Mouse (Mus musculus): Measurements from ENCODE around the gene Sox11. TPM values are rescaled to one million over a fixed set of nuclear protein-coding genes. Genes with fewer than 3 reads are reported as not detected.

The Sox11 gene
- polyA plus RNA-seq, 1 experiment from 2014 or later, result 949 TPM

- Histone ChIP-seq H3K4me1 (replicated peaks; ENCODE audit: control insufficient read depth, insufficient read depth, low read length) (peaks cover 23% of the 10 kb centered on the region), H3K27me3 (replicated peaks; ENCODE audit: control insufficient read depth, insufficient read depth, low read length) (no peaks in the 10 kb centered on the region), H3K36me3 (ENCODE audit: control insufficient read depth, insufficient read depth) (peaks cover 8% of the 10 kb centered on the region), H3K4me2 (ENCODE audit: low read length) (peak overlapping the region; percentile 96), H3K9me3 (ENCODE audit: control insufficient read depth, low read length) (no peaks in the 10 kb centered on the region), H3K9ac (replicated peaks; ENCODE audit: low read depth, low read length) (peak overlapping the region; percentile 89), H3K27ac (ENCODE audit: low read length) (peak overlapping the region; percentile 98), H3K4me3 (replicated peaks; ENCODE audit: low read length) (peak overlapping the region; percentile 97)
- no peak for ATAC-seq
- WGBS, result under 1% methylated on average over 12 of the region's 12 CpGs
Measured at GRCm38 (mm10) chr12:27338116-27338515, 4.3 kb downstream of the Sox11 start.

- Histone ChIP-seq H3K4me3 (replicated peaks; ENCODE audit: low read length) (peak overlapping the region; percentile 97), H3K27ac (ENCODE audit: low read length) (peak overlapping the region; percentile 98), H3K4me1 (replicated peaks; ENCODE audit: control insufficient read depth, insufficient read depth, low read length) (peaks cover 29% of the 10 kb centered on the region), H3K9me3 (ENCODE audit: control insufficient read depth, low read length) (no peaks in the 10 kb centered on the region), H3K36me3 (ENCODE audit: control insufficient read depth, insufficient read depth) (peaks cover 9% of the 10 kb centered on the region), H3K9ac (replicated peaks; ENCODE audit: low read depth, low read length) (peak overlapping the region; percentile 89), H3K4me2 (ENCODE audit: low read length) (peak overlapping the region; percentile 96), H3K27me3 (replicated peaks; ENCODE audit: control insufficient read depth, insufficient read depth, low read length) (no peaks in the 10 kb centered on the region)
- WGBS, result 9% methylated on average over 1 of the region's 1 CpGs
- ATAC-seq, result no peak
Measured at GRCm38 (mm10) chr12:27337482-27337881, 4.9 kb downstream of the Sox11 start.

- peak overlapping the region; percentile 96 for H3K4me2 ChIP-seq (ENCODE audit: low read length)
- 4% methylated on average over 5 of the region's 5 CpGs for WGBS
- H3K4me3 ChIP-seq (replicated peaks; ENCODE audit: low read length), result peak overlapping the region; percentile 97
- H3K36me3 ChIP-seq (ENCODE audit: control insufficient read depth, insufficient read depth), result peaks cover 9% of the 10 kb centered on the region
- no peaks in the 10 kb centered on the region for H3K9me3 ChIP-seq (ENCODE audit: control insufficient read depth, low read length)
- peak overlapping the region; percentile 75 for H3K27ac ChIP-seq (ENCODE audit: low read length)
- ATAC-seq, result no peak
- peak overlapping the region; percentile 89 for H3K9ac ChIP-seq (replicated peaks; ENCODE audit: low read depth, low read length)
- no peaks in the 10 kb centered on the region for H3K27me3 ChIP-seq (replicated peaks; ENCODE audit: control insufficient read depth, insufficient read depth, low read length)
- H3K4me1 ChIP-seq (replicated peaks; ENCODE audit: control insufficient read depth, insufficient read depth, low read length), result peaks cover 30% of the 10 kb centered on the region
Measured at GRCm38 (mm10) chr12:27336801-27337200, 5.6 kb downstream of the Sox11 start.

GRCm38 (mm10) chr12:27336336-27336735 is 6.0 kb downstream of the Sox11 start:
- H3K27ac ChIP-seq (ENCODE audit: low read length), result peak overlapping the region; percentile 88
- H3K4me1 ChIP-seq (replicated peaks; ENCODE audit: control insufficient read depth, insufficient read depth, low read length), result peaks cover 30% of the 10 kb centered on the region
- H3K9ac ChIP-seq (replicated peaks; ENCODE audit: low read depth, low read length), result peak overlapping the region; percentile 89
- H3K4me2 ChIP-seq (ENCODE audit: low read length), result peak overlapping the region; percentile 96
- WGBS, result 26% methylated on average over 7 of the region's 7 CpGs
- no peaks in the 10 kb centered on the region for H3K27me3 ChIP-seq (replicated peaks; ENCODE audit: control insufficient read depth, insufficient read depth, low read length)
- peak overlapping the region; percentile 97 for H3K4me3 ChIP-seq (replicated peaks; ENCODE audit: low read length)
- peaks cover 9% of the 10 kb centered on the region for H3K36me3 ChIP-seq (ENCODE audit: control insufficient read depth, insufficient read depth)
- H3K9me3 ChIP-seq (ENCODE audit: control insufficient read depth, low read length), result no peaks in the 10 kb centered on the region
- no peak for ATAC-seq

GRCm38 (mm10) chr12:27335356-27336055 is 6.9 kb downstream of the Sox11 start:
- Histone ChIP-seq H3K27me3 (replicated peaks; ENCODE audit: control insufficient read depth, insufficient read depth, low read length) (no peaks in the 10 kb centered on the region), H3K9ac (replicated peaks; ENCODE audit: low read depth, low read length) (peak overlapping the region; percentile 89), H3K4me1 (replicated peaks; ENCODE audit: control insufficient read depth, insufficient read depth, low read length) (peaks cover 30% of the 10 kb centered on the region), H3K9me3 (ENCODE audit: control insufficient read depth, low read length) (no peaks in the 10 kb centered on the region), H3K27ac (ENCODE audit: low read length) (peak overlapping the region; percentile 88), H3K36me3 (ENCODE audit: control insufficient read depth, insufficient read depth) (peaks cover 9% of the 10 kb centered on the region), H3K4me3 (replicated peaks; ENCODE audit: low read length) (peak overlapping the region; percentile 97), H3K4me2 (ENCODE audit: low read length) (peak overlapping the region; percentile 96)
- peak; percentile 47; the same call in 1 of the 2 replicates for ATAC-seq
- 31% methylated on average over 11 of the region's 11 CpGs for WGBS

- WGBS, result 84% methylated on average over 3 of the region's 3 CpGs
- ATAC-seq, result no peak
Measured at GRCm38 (mm10) chr12:27333590-27333989, 8.8 kb downstream of the Sox11 start.

GRCm38 (mm10) chr12:27323423-27323822 is 19.0 kb downstream of the Sox11 start:
- no peak for ATAC-seq
- WGBS, result 41% methylated on average over 1 of the region's 1 CpGs

More at GRCm38 (mm10) chr12:27333590-27333989, 8.8 kb downstream of the Sox11 start:
- H3K4me1 ChIP-seq (replicated peaks; ENCODE audit: control insufficient read depth, insufficient read depth, low read length), result peaks cover 30% of the 10 kb centered on the region
- no peak overlapping the region; the same call in 1 of the 2 replicates for H3K4me3 ChIP-seq (replicated peaks; ENCODE audit: low read length)
- no peaks in the 10 kb centered on the region for H3K27me3 ChIP-seq (replicated peaks; ENCODE audit: control insufficient read depth, insufficient read depth, low read length)
- H3K36me3 ChIP-seq (ENCODE audit: control insufficient read depth, insufficient read depth), result peaks cover 9% of the 10 kb centered on the region
- peak overlapping the region; percentile 68 for H3K27ac ChIP-seq (ENCODE audit: low read length)
- H3K4me2 ChIP-seq (ENCODE audit: low read length), result peak overlapping the region; percentile 34
- no peaks in the 10 kb centered on the region for H3K9me3 ChIP-seq (ENCODE audit: control insufficient read depth, low read length)
- H3K9ac ChIP-seq (replicated peaks; ENCODE audit: low read depth, low read length), result no peak overlapping the region

GRCm38 (mm10) chr12:27320705-27321104 is 21.7 kb downstream of the Sox11 start:
- no peak overlapping the region for H3K4me3 ChIP-seq (replicated peaks; ENCODE audit: low read length)
- H3K9me3 ChIP-seq (ENCODE audit: control insufficient read depth, low read length), result no peaks in the 10 kb centered on the region
- no peak for ATAC-seq
- no peaks in the 10 kb centered on the region; the same call in 1 of the 2 replicates for H3K4me1 ChIP-seq (replicated peaks; ENCODE audit: control insufficient read depth, insufficient read depth, low read length)
- no peak overlapping the region for H3K4me2 ChIP-seq (ENCODE audit: low read length)
- no peak overlapping the region for H3K9ac ChIP-seq (replicated peaks; ENCODE audit: low read depth, low read length)
- H3K27ac ChIP-seq (ENCODE audit: low read length), result no peak overlapping the region
- no peaks in the 10 kb centered on the region for H3K36me3 ChIP-seq (ENCODE audit: control insufficient read depth, insufficient read depth)
- no peaks in the 10 kb centered on the region for H3K27me3 ChIP-seq (replicated peaks; ENCODE audit: control insufficient read depth, insufficient read depth, low read length)

More at GRCm38 (mm10) chr12:27323423-27323822, 19.0 kb downstream of the Sox11 start:
- H3K27me3 ChIP-seq (replicated peaks; ENCODE audit: control insufficient read depth, insufficient read depth, low read length), result no peaks in the 10 kb centered on the region
- no peak overlapping the region for H3K4me3 ChIP-seq (replicated peaks; ENCODE audit: low read length)
- H3K9ac ChIP-seq (replicated peaks; ENCODE audit: low read depth, low read length), result no peak overlapping the region
- H3K4me2 ChIP-seq (ENCODE audit: low read length), result no peak overlapping the region
- no peak overlapping the region for H3K27ac ChIP-seq (ENCODE audit: low read length)
- H3K9me3 ChIP-seq (ENCODE audit: control insufficient read depth, low read length), result no peaks in the 10 kb centered on the region
- H3K36me3 ChIP-seq (ENCODE audit: control insufficient read depth, insufficient read depth), result no peaks in the 10 kb centered on the region
- no peaks in the 10 kb centered on the region; the same call in 1 of the 2 replicates for H3K4me1 ChIP-seq (replicated peaks; ENCODE audit: control insufficient read depth, insufficient read depth, low read length)

GRCm38 (mm10) chr12:27312985-27313384 is 29.4 kb downstream of the Sox11 start:
- Histone ChIP-seq H3K4me3 (replicated peaks; ENCODE audit: low read length) (no peak overlapping the region), H3K4me2 (ENCODE audit: low read length) (no peak overlapping the region)
- ATAC-seq, result 0 out of 2 replicates have a peak, but pooled peaks have one; percentile 38

More at GRCm38 (mm10) chr12:27312985-27313384, 29.4 kb downstream of the Sox11 start:
- Histone ChIP-seq H3K9ac (replicated peaks; ENCODE audit: low read depth, low read length) (no peak overlapping the region), H3K27me3 (replicated peaks; ENCODE audit: control insufficient read depth, insufficient read depth, low read length) (no peaks in the 10 kb centered on the region), H3K27ac (ENCODE audit: low read length) (no peak overlapping the region), H3K36me3 (ENCODE audit: control insufficient read depth, insufficient read depth) (no peaks in the 10 kb centered on the region), H3K4me1 (replicated peaks; ENCODE audit: control insufficient read depth, insufficient read depth, low read length) (peaks cover 7% of the 10 kb centered on the region), H3K9me3 (ENCODE audit: control insufficient read depth, low read length) (no peaks in the 10 kb centered on the region)
- WGBS, result 57% methylated on average over 8 of the region's 8 CpGs

All from forebrain, embryonic 16.5 days (tissue).